21 mouse cellular contexts compared by ENCODE assay signal in the genomic region with DNA sequence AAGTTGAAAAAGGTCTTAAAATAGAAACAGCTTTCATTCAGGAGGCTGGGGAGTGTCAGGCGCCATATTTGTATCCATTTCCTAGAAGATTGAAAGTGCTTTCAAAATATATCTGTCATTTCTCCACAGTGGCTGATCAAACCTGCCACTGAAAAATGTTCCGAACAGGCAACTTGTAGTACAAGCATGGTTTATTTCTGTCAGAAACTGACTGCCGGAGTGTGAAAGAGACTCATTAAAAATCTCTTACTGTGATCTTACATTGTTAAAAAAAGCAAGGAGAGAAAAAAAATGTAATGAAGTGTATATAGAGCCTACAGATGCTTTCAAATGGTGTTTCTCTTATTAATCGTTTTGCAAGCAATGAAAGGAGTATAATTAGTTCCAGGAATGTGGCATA.
DNase-seq lines count a peak whose midpoint lies in the region; ATAC-seq and TF ChIP-seq lines count a peak whose summit lies in the region.
"Had no signal": no experiment of that assay in that cellular context is flagged by ENCODE, and none has a peak within 500 bp of the region (broad histone marks: within the 10 kb centered on the region; RNA-seq: fewer than 3 reads in every experiment).

No protein-coding gene starts in this region.

- DNase-seq in forebrain, postnatal 0 days: peak; percentile 41
- no peak for DNase-seq in forebrain, embryonic 10.5 days (ENCODE audit: extremely low spot score, low spot score)
- DNase-seq in right cerebral cortex, adult 18-20 months: peak; percentile 39
- no peak for DNase-seq in right cerebral cortex, postnatal 36 days (ENCODE audit: low spot score in 2 of 2)
- peak; percentile 58 for DNase-seq in telencephalon, adult 2 months (ENCODE audit: low read depth, low spot score)
- DNase-seq in left cerebral cortex, postnatal 10 days (ENCODE audit: extremely low spot score in 1 of 2, low spot score in 2 of 2): no peak
- DNase-seq: adrenal gland, adult 2 months; adrenal gland, postnatal 10 days; adrenal gland, postnatal 25 days; cerebellum, adult 11 months; cerebellum, adult 18-20 months; cerebellum, adult 8-10 months; cerebellum, adult 9-11 months; cerebellum, postnatal 14 days; cerebellum, postnatal 36 days had no signal

- no peaks in the 10 kb centered on the region for H3K27me3 ChIP-seq in forebrain, postnatal 0 days (ENCODE audit: insufficient read depth, low read length)
- peaks cover 12% of the 10 kb centered on the region; the same call in 1 of the 2 replicates for H3K27me3 ChIP-seq in forebrain, embryonic 10.5 days (ENCODE audit: poor library complexity, severe bottlenecking)
- H3K27me3 ChIP-seq: embryonic facial prominence, embryonic 12.5 days had no signal

- no peak for TF ChIP-seq CTCF in forebrain, postnatal 0 days (IDR thresholded peaks at IDR 0.05; ENCODE audit: low read depth)
- TF ChIP-seq CTCF in cortical plate, adult 2 months (IDR thresholded peaks at IDR 0.05; ENCODE audit: extremely low read depth, insufficient read depth, low read length): no peak

- H3K27ac ChIP-seq in forebrain, postnatal 0 days (ENCODE audit: low read depth, low read length): no peak overlapping the region
- H3K27ac ChIP-seq in forebrain, embryonic 10.5 days: no peak overlapping the region
- H3K27ac ChIP-seq in cortical plate, adult 2 months (ENCODE audit: insufficient read depth, low read length): 0 out of 2 replicates have a peak overlapping the region, but pooled peaks have one; percentile 28
- H3K27ac ChIP-seq: embryonic facial prominence, embryonic 12.5 days; forebrain, embryonic 12.5 days had no signal

- H3K4me2 ChIP-seq in forebrain, postnatal 0 days (ENCODE audit: low read depth): no peak overlapping the region
- H3K4me2 ChIP-seq: embryonic facial prominence, embryonic 12.5 days; forebrain, embryonic 12.5 days had no signal

- H3K4me3 ChIP-seq in forebrain, postnatal 0 days (ENCODE audit: low read depth, low read length): no peak overlapping the region
- no peak overlapping the region for H3K4me3 ChIP-seq in forebrain, embryonic 10.5 days
- no peak overlapping the region for H3K4me3 ChIP-seq in cortical plate, adult 2 months (ENCODE audit: insufficient read depth, low read length)
- H3K4me3 ChIP-seq: embryonic facial prominence, embryonic 12.5 days; forebrain, embryonic 12.5 days had no signal

- TF ChIP-seq POLR2A in cortical plate, adult 2 months (IDR thresholded peaks at IDR 0.05; ENCODE audit: extremely low read depth, insufficient read depth, low read length): no peak

- H3K9me3 ChIP-seq in forebrain, postnatal 0 days (ENCODE audit: low read length): no peaks in the 10 kb centered on the region
- 0 out of 2 replicates have a peak, but pooled peaks cover 4% of the 10 kb centered on the region for H3K9me3 ChIP-seq in forebrain, embryonic 10.5 days
- H3K9me3 ChIP-seq: embryonic facial prominence, embryonic 12.5 days; forebrain, embryonic 12.5 days had no signal

- 45% methylated on average over 4 of the region's 4 CpGs for WGBS in forebrain, postnatal 0 days
- 70% methylated on average over 4 of the region's 4 CpGs for WGBS in forebrain, embryonic 10.5 days

- H3K4me1 ChIP-seq in forebrain, postnatal 0 days (ENCODE audit: insufficient read depth): peaks cover 6% of the 10 kb centered on the region
- peaks cover 19% of the 10 kb centered on the region for H3K4me1 ChIP-seq in forebrain, embryonic 10.5 days
- peaks cover 10% of the 10 kb centered on the region for H3K4me1 ChIP-seq in cortical plate, adult 2 months (ENCODE audit: control insufficient read depth, insufficient read depth, low read length)
- H3K4me1 ChIP-seq: embryonic facial prominence, embryonic 12.5 days had no signal

- peak; percentile 32; the same call in 1 of the 2 replicates for ATAC-seq in forebrain, postnatal 0 days
- no peak for ATAC-seq in cerebellum, adult (ENCODE audit: insufficient number of reproducible peaks, low FRiP score, low TSS enrichment)
- ATAC-seq: forebrain, embryonic 14.5 days; forebrain, embryonic 16.5 days had no signal

- intact Hi-C loops in left cerebral cortex, postnatal 10 days (cut with DNase I): no loop called here

- H3K9ac ChIP-seq in forebrain, postnatal 0 days: no peak overlapping the region
- H3K9ac ChIP-seq: embryonic facial prominence, embryonic 12.5 days; forebrain, embryonic 12.5 days had no signal

- H3K36me3 ChIP-seq in forebrain, postnatal 0 days (ENCODE audit: insufficient read depth): no peaks in the 10 kb centered on the region
- H3K36me3 ChIP-seq in forebrain, embryonic 10.5 days (replicated peaks): peaks cover 64% of the 10 kb centered on the region
- H3K36me3 ChIP-seq: embryonic facial prominence, embryonic 12.5 days had no signal

Comparison
In these comparisons a context has a peak if more than half of its experiments do, and no peak if none do; other contexts are left out.
1. DNase-seq: peak in forebrain, postnatal 0 days (single experiment), right cerebral cortex, adult 18-20 months (single experiment) and telencephalon, adult 2 months (single experiment); none in forebrain, embryonic 10.5 days (single experiment), right cerebral cortex, postnatal 36 days (0 of 2) and left cerebral cortex, postnatal 10 days (0 of 2).